ENCODE assay signal across 23 mouse cellular contexts in genomic region chr5:58733366-58733765, GRCm38 (mm10).
DNase-seq lines count a peak whose midpoint lies in the region; ATAC-seq lines count a peak whose summit lies in the region.
"Had no signal": no experiment of that assay in that cellular context is flagged by ENCODE, and none has a peak within 500 bp of the region (broad histone marks: within the 10 kb centered on the region; RNA-seq: fewer than 3 reads in every experiment).

No protein-coding gene starts in this region.

- H3K9me3 ChIP-seq in intestine, embryonic 14.5 days (ENCODE audit: control insufficient read depth, low read length): no peaks in the 10 kb centered on the region
- no peaks in the 10 kb centered on the region for H3K9me3 ChIP-seq in intestine, embryonic 16.5 days (ENCODE audit: control insufficient read depth, low read length)
- H3K9me3 ChIP-seq: embryonic facial prominence, embryonic 10.5 days; embryonic facial prominence, embryonic 12.5 days; forebrain, embryonic 13.5 days; forebrain, embryonic 15.5 days; G1E had no signal

- no peak for ATAC-seq in intestine, embryonic 14.5 days (replicated peaks; ENCODE audit: low FRiP score, low TSS enrichment, low read depth)
- no peak for ATAC-seq in intestine, embryonic 16.5 days
- peak; percentile 14 for ATAC-seq in inflammation-experienced regulatory T-cells, adult 6 months
- ATAC-seq: activated CD4-positive, CD25-positive, alpha-beta regulatory T cell, adult 4 months; CD4-positive, CD25-positive, alpha-beta regulatory T cell, adult 4 months; forebrain, embryonic 13.5 days; forebrain, embryonic 15.5 days; Patski had no signal

- intact Hi-C loops in heart, postnatal 36 days (cut with DNase I): no loop called here

- no peak overlapping the region for H3K9ac ChIP-seq in intestine, embryonic 14.5 days (ENCODE audit: low read length)
- H3K9ac ChIP-seq in intestine, embryonic 16.5 days (ENCODE audit: low read depth, low read length): no peak overlapping the region
- H3K9ac ChIP-seq: embryonic facial prominence, embryonic 12.5 days; forebrain, embryonic 13.5 days; forebrain, embryonic 15.5 days had no signal

- no peak overlapping the region for H3K4me2 ChIP-seq in intestine, embryonic 14.5 days (ENCODE audit: low read length)
- no peak overlapping the region for H3K4me2 ChIP-seq in intestine, embryonic 16.5 days (ENCODE audit: low read depth, low read length)
- H3K4me2 ChIP-seq: embryonic facial prominence, embryonic 12.5 days; forebrain, embryonic 13.5 days; forebrain, embryonic 15.5 days had no signal

- no peak overlapping the region for H3K27ac ChIP-seq in intestine, embryonic 14.5 days (ENCODE audit: low read depth)
- no peak overlapping the region for H3K27ac ChIP-seq in intestine, embryonic 16.5 days (ENCODE audit: low read length)
- H3K27ac ChIP-seq: embryonic facial prominence, embryonic 10.5 days; embryonic facial prominence, embryonic 12.5 days; forebrain, embryonic 13.5 days; forebrain, embryonic 15.5 days had no signal

- H3K4me3 ChIP-seq in intestine, embryonic 14.5 days (ENCODE audit: low read depth, low read length): no peak overlapping the region
- no peak overlapping the region for H3K4me3 ChIP-seq in intestine, embryonic 16.5 days (ENCODE audit: low read length)
- H3K4me3 ChIP-seq: embryonic facial prominence, embryonic 10.5 days; embryonic facial prominence, embryonic 12.5 days; forebrain, embryonic 13.5 days; forebrain, embryonic 15.5 days had no signal

- no peaks in the 10 kb centered on the region for H3K4me1 ChIP-seq in intestine, embryonic 14.5 days (replicated peaks; ENCODE audit: control insufficient read depth, insufficient read depth, low read length)
- no peaks in the 10 kb centered on the region for H3K4me1 ChIP-seq in intestine, embryonic 16.5 days (ENCODE audit: control insufficient read depth, insufficient read depth, low read length)
- H3K4me1 ChIP-seq: embryonic facial prominence, embryonic 10.5 days; embryonic facial prominence, embryonic 12.5 days had no signal

- WGBS in intestine, embryonic 14.5 days: 88% methylated on average over 3 of the region's 3 CpGs
- WGBS in intestine, embryonic 16.5 days: 95% methylated on average over 3 of the region's 3 CpGs

- peak; percentile 22 for DNase-seq in heart, adult 11 months
- DNase-seq in heart, postnatal 36 days: no peak
- peak; percentile 52 for DNase-seq in intestine, embryonic 14.5 days (ENCODE audit: low spot score)
- DNase-seq: adrenal gland, adult 8-10 months; adrenal gland, postnatal 14 days; adrenal gland, postnatal 36 days; B cell, adult 2 months; cerebellum, adult 11-12 months; cerebellum, adult 2 months; cerebellum, adult 9-10 months; cerebellum, postnatal 10 days; cerebellum, postnatal 25 days had no signal

- no peaks in the 10 kb centered on the region for H3K27me3 ChIP-seq in intestine, embryonic 14.5 days (replicated peaks; ENCODE audit: control insufficient read depth, insufficient read depth, low read length)
- no peaks in the 10 kb centered on the region for H3K27me3 ChIP-seq in intestine, embryonic 16.5 days (replicated peaks; ENCODE audit: control insufficient read depth, insufficient read depth, low read length)
- H3K27me3 ChIP-seq: CH12.LX; embryonic facial prominence, embryonic 12.5 days; forebrain, embryonic 13.5 days; forebrain, embryonic 15.5 days had no signal

- H3K36me3 ChIP-seq in intestine, embryonic 14.5 days (ENCODE audit: control insufficient read depth, insufficient read depth, low read length): no peaks in the 10 kb centered on the region
- H3K36me3 ChIP-seq in intestine, embryonic 16.5 days (ENCODE audit: control insufficient read depth, insufficient read depth, low read length): no peaks in the 10 kb centered on the region
- H3K36me3 ChIP-seq: embryonic facial prominence, embryonic 10.5 days; embryonic facial prominence, embryonic 12.5 days; forebrain, embryonic 15.5 days; G1E had no signal

Comparison
In these comparisons a context has a peak if more than half of its experiments do, and no peak if none do; other contexts are left out.
1. DNase-seq: peak in heart, adult 11 months (single experiment) and intestine, embryonic 14.5 days (single experiment); none in heart, postnatal 36 days (0 of 2).